Mouse (Mus musculus): Measurements from ENCODE around the gene Dhx15. TPM values are rescaled to one million over a fixed set of nuclear protein-coding genes. Genes with fewer than 3 reads are reported as not detected.
A peak's percentile ranks its signal among the peaks of the same experiment; 100 is the strongest.

Dhx15 gene
- polyA plus RNA-seq, 1 experiment from 2014 or later = 171 TPM

- Histone ChIP-seq H3K4me1 (peaks cover 34% of the 10 kb centered on the region), H3K4me3 (no peak overlapping the region), H3K36me3 (no peaks in the 10 kb centered on the region), H3K9me3 (no peaks in the 10 kb centered on the region), H3K27ac (no peak overlapping the region), H3K9ac (no peak overlapping the region), H3K27me3 (peaks cover 42% of the 10 kb centered on the region), H3K4me2 (no peak overlapping the region)
- WGBS = 81% methylated on average over 4 of the region's 4 CpGs
- ATAC-seq (ENCODE audit: borderline replicate concordance, extremely low read depth, low FRiP score, low TSS enrichment) = no peak
Observed at GRCm38 (mm10) chr5:52117829-52118228, 72.5 kb downstream of the Dhx15 start.

DNA sequence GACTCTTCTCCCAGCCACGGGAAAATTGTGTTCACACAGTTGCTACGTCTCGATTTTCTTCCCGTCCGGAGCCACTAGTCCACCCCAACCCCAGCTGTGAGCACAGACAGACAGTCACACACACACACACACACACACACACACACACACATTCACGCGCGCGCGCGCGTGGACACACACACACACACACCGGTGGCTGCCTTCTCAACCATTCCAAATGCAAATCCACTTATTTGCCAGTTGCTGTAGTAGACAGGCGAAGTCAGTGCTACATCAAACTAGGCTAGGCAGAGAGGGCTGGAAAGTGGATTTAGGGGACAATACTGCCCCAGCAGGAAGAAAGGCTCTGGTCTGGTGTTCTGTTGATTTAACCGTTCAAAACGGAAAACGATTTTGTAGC lies 73.9 kb downstream of the Dhx15 start:
- no peaks in the 10 kb centered on the region for H3K36me3 ChIP-seq
- peaks cover 42% of the 10 kb centered on the region for H3K4me1 ChIP-seq
- no peak overlapping the region for H3K27ac ChIP-seq
- ATAC-seq (ENCODE audit: borderline replicate concordance, extremely low read depth, low FRiP score, low TSS enrichment) = no peak
- H3K27me3 ChIP-seq = peaks cover 55% of the 10 kb centered on the region
- 3% methylated on average over 17 of the region's 17 CpGs for WGBS
- no peaks in the 10 kb centered on the region for H3K9me3 ChIP-seq
- no peak overlapping the region for H3K9ac ChIP-seq
- peak overlapping the region; percentile 71 for H3K4me3 ChIP-seq
- peak overlapping the region; percentile 99 for H3K4me2 ChIP-seq

DNA sequence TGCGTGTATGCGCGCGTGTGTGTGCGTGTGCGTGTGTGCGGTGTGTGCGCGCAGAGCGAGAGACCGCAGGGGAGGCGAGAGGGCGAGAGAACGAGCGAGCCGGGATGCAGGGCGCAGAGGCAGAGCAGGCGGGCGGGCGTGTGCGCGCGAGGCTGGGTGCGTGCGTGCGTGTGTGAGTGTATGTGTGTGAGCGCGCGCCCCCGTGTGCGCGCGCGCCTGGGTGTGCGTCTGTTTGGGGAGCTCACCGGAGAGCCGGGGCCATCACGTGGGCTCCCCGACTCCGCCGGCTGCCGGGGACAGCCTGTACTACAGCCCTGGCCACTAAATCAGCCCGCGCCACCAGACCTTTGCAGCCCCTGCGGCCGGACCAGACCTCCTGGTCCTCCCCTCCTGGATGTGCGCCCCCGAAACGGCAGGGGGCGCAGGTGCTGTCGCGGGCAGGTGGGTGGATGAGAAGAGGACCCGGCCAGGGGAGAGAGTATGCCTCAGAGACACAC lies 74.4 kb downstream of the Dhx15 start:
- Histone ChIP-seq H3K36me3 (no peaks in the 10 kb centered on the region), H3K4me3 (peak overlapping the region; percentile 71), H3K9me3 (no peaks in the 10 kb centered on the region), H3K4me2 (peak overlapping the region; percentile 99), H3K4me1 (peaks cover 42% of the 10 kb centered on the region), H3K9ac (peak overlapping the region; percentile 47), H3K27ac (no peak overlapping the region), H3K27me3 (peaks cover 58% of the 10 kb centered on the region)
- ATAC-seq (ENCODE audit: borderline replicate concordance, extremely low read depth, low FRiP score, low TSS enrichment) = peak; percentile 78
- WGBS = 0% methylated on average over 29 of the region's 53 CpGs

- Histone ChIP-seq H3K9ac (peak overlapping the region; percentile 47; the same call in 1 of the 2 replicates), H3K4me2 (peak overlapping the region; percentile 99), H3K36me3 (no peaks in the 10 kb centered on the region), H3K4me3 (peak overlapping the region; percentile 71), H3K4me1 (peaks cover 42% of the 10 kb centered on the region), H3K27ac (no peak overlapping the region), H3K27me3 (peaks cover 68% of the 10 kb centered on the region), H3K9me3 (no peaks in the 10 kb centered on the region)
- under 1% methylated on average over 47 of the region's 48 CpGs for WGBS
- ATAC-seq (ENCODE audit: borderline replicate concordance, extremely low read depth, low FRiP score, low TSS enrichment) = no peak
Observed at GRCm38 (mm10) chr5:52114751-52115451, 75.4 kb downstream of the Dhx15 start.

DNA sequence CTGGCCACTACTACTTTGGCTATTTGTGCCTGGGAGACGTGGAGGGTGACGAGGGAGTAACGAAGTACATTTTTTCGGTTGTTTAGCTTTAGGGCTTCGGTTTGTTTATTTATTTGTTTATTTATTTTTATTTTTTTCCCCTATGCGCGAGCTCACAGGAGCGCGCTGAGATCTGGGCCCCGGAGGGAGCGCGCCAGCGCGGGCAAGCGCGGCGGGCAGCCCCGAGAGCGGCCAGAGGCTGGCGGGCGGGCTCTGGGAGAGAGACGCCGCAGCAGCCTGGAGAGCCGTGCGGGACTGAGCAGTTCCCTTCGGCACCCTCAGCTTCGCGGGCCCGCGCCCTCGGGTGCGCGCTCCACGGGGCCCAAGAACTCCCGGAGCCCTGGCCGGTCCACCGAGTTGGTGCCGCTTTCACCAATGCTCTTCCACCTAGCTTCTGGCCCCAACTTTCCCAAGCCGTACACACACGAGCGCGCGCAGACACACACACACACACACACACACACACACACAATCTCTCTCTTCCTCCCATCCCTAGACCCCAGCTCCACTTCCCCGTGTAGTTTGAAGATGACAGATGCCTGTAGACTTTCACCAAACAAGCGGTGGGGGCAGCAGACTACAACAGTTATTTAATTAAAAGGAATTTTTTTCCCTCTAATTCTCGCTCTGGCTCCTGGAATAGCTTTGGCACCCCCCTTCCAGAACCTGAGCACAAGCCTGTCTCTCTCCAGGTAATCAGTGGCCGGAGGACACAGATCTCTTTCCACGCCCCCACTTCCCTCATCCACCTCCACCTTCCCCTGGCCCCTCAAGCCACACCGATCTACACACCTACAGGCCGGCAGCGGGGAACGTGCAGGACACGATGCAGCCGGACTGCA lies 76.2 kb downstream of the Dhx15 start:
- H3K4me1 ChIP-seq = peaks cover 42% of the 10 kb centered on the region
- H3K27me3 ChIP-seq = peaks cover 76% of the 10 kb centered on the region
- H3K9ac ChIP-seq = peak overlapping the region; percentile 36
- peak overlapping the region; percentile 71 for H3K4me3 ChIP-seq
- H3K36me3 ChIP-seq = no peaks in the 10 kb centered on the region
- no peaks in the 10 kb centered on the region for H3K9me3 ChIP-seq
- under 1% methylated on average over 54 of the region's 54 CpGs for WGBS
- H3K27ac ChIP-seq = no peak overlapping the region
- peak overlapping the region; percentile 99 for H3K4me2 ChIP-seq
- peak; percentile 40 for ATAC-seq (ENCODE audit: borderline replicate concordance, extremely low read depth, low FRiP score, low TSS enrichment)

GRCm38 (mm10) chr5:52112953-52113841 lies 77.1 kb downstream of the Dhx15 start:
- Histone ChIP-seq H3K4me2 (peak overlapping the region; percentile 99), H3K4me3 (peak overlapping the region; percentile 71), H3K36me3 (no peaks in the 10 kb centered on the region), H3K27ac (no peak overlapping the region), H3K4me1 (peaks cover 42% of the 10 kb centered on the region), H3K9ac (peak overlapping the region; percentile 36), H3K9me3 (no peaks in the 10 kb centered on the region), H3K27me3 (peaks cover 76% of the 10 kb centered on the region)
- ATAC-seq (ENCODE audit: borderline replicate concordance, extremely low read depth, low FRiP score, low TSS enrichment) = peak; percentile 24; the same call in 1 of the 2 replicates
- under 1% methylated on average over 70 of the region's 73 CpGs for WGBS

DNA sequence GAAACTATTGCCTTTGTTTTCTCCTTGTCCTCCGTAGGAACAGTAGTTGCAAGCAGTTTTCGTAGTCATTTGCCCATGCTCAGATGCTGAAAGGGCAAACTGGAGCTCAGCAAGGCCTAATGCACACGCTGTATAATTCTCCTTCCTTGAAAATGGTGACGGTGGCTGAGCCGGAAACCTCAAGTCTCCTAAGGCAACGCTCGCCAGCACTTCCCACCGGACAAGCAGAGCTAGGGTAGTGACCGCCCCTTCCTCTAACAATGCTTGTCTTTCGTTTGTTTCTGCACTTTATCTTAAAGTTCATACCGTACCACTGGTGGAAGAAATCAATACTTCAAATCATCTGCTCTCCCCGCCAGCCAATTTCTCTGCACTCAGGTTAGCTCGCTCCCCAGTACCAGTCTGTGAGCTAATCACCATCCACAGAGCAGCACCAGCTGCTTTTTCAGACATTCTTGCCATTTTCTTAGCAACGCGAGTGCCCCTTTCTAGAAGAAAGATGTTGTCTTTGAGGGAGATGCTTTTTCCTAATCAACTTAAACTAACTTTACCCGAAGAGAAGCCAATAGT lies 78.0 kb downstream of the Dhx15 start:
- H3K27me3 ChIP-seq = peaks cover 73% of the 10 kb centered on the region

GRCm38 (mm10) chr5:52110808-52111663 lies 79.3 kb downstream of the Dhx15 start:
- Histone ChIP-seq H3K9me3 (no peaks in the 10 kb centered on the region), H3K27me3 (peaks cover 67% of the 10 kb centered on the region), H3K27ac (no peak overlapping the region), H3K4me1 (peaks cover 36% of the 10 kb centered on the region), H3K4me3 (no peak overlapping the region), H3K9ac (no peak overlapping the region), H3K4me2 (no peak overlapping the region), H3K36me3 (no peaks in the 10 kb centered on the region)
- no peak for ATAC-seq (ENCODE audit: borderline replicate concordance, extremely low read depth, low FRiP score, low TSS enrichment)
- 56% methylated on average over 10 of the region's 10 CpGs for WGBS

More for the DNA sequence above, 78.0 kb downstream of the Dhx15 start:
- WGBS = 15% methylated on average over 16 of the region's 16 CpGs
- Histone ChIP-seq H3K36me3 (no peaks in the 10 kb centered on the region), H3K4me1 (peaks cover 42% of the 10 kb centered on the region), H3K9ac (no peak overlapping the region), H3K27ac (no peak overlapping the region), H3K9me3 (no peaks in the 10 kb centered on the region), H3K4me2 (peak overlapping the region; percentile 99), H3K4me3 (peak overlapping the region; percentile 71)
- no peak for ATAC-seq (ENCODE audit: borderline replicate concordance, extremely low read depth, low FRiP score, low TSS enrichment)
